Mouse (Mus musculus) heart, adult 9 months (tissue): ENCODE data around the gene Trit1.
"Not testable (repeated sequence)": the region's sequence is repeated elsewhere in the genome, so short reads cannot be mapped to it uniquely, and the experiment has no call there.

Experiments used
- DNase-seq, 2 experiments: peaks; one replicate each; pipeline ENCODE4 v3.0.0; 2022; ENCODE audit warnings: low spot score in 2 of 2

The Trit1 gene

DNA sequence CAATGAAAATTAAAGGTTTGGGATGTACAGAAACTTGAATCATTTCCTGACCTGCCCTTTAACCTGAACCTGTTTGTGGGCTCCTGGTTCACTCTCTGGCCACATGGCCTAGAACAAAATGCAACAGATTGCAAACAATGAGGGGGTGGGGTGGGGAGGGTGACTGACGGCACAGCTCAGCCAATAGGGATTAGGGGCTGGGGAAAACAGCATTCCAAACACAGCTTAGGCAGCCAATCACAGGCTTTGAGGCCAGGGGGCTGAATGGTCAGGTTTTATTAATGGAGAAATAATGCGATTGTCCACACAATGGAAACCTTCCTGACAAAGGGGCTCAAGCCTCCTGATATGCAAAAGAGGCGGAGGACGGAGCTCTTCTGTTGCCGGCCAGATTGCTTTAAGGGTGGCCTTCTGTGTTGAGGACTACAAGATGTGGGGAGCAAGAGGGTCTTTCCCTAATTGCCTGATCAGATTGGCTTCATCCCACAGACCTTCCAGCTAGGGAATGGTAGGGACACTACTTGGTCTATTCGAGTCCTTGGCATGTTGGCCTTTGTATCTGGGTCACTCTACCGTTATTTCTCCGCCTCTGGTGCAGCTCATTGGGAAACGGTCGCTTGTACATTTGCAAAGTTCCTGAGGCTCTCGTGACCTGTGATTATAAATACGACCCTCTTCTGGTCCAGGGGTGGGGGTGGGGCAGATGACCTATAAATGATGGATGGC, 17.7 kb upstream of the Trit1 start:
- no peak for DNase-seq

DNA sequence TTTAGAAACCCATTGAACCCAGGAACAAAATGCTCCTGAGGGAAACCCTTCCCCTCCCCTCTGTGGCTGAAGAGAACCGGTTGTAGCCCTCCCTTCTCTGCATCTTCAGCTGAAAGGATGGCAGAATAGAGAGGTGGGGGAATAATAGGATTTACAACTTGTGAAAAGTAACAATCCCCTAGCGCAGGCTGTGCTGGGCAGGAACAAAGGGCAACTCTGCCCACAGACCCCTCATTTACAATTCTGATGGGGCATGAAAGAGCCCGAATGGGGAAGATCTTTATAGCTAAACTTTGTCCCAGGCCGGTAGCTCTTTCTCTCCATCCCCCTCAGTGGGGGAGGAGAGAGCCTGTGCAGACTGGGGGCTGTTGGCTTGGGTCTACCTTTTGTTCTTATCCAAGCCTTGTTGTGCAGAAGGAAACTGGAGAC, 17.1 kb upstream of the Trit1 start:
- DNase-seq = no peak

DNA sequence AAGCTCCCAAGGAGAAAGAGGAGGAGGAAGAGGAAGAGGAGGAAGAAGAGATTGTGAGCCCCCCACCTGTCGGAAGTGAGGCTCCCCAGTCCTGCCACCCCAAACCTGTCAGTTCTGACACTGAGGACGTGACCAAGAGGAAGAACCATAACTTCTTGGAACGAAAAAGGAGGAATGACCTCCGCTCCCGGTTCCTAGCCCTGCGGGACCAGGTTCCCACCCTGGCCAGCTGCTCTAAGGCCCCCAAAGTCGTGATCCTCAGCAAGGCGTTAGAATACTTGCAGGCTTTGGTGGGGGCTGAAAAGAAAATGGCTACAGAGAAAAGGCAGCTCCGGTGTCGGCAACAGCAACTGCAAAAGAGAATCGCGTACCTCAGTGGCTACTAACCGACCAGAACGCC, 16.3 kb upstream of the Trit1 start:
- DNase-seq = no peak

DNA sequence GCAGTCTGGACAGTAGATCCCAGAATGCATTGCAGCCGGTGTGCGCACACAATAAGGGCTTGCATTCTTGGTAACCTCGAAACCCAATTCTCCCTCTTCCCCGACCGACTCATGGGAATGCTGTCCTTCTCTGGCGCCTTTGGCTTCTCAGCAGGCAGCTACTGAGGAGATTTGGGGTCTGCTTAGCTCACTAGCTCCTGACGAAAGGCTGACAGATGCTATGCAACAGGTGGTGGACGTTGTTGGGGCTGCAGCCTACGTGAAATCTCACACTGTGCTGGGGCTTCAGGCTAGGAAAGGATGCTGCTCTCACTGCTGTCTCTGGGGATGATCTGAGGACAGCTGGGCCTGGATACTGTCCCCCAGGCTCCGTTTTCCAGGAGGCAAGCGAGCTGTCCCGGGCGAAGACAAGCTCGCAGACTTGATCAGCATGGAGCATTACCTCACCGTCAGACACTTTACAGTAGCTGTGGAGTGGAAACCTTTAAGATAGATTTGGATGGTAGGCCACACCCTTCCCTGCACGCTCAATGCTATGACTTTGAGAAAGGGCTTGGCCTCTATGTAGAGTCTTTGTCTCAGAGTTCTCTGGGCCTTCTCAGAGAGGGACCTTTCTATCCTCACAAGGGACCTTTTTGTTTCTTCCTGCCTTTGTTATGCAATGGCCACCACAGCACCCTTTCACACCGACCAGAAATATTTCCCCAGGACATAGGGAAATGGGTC, 15.6 kb upstream of the Trit1 start:
- no peak for DNase-seq

DNA sequence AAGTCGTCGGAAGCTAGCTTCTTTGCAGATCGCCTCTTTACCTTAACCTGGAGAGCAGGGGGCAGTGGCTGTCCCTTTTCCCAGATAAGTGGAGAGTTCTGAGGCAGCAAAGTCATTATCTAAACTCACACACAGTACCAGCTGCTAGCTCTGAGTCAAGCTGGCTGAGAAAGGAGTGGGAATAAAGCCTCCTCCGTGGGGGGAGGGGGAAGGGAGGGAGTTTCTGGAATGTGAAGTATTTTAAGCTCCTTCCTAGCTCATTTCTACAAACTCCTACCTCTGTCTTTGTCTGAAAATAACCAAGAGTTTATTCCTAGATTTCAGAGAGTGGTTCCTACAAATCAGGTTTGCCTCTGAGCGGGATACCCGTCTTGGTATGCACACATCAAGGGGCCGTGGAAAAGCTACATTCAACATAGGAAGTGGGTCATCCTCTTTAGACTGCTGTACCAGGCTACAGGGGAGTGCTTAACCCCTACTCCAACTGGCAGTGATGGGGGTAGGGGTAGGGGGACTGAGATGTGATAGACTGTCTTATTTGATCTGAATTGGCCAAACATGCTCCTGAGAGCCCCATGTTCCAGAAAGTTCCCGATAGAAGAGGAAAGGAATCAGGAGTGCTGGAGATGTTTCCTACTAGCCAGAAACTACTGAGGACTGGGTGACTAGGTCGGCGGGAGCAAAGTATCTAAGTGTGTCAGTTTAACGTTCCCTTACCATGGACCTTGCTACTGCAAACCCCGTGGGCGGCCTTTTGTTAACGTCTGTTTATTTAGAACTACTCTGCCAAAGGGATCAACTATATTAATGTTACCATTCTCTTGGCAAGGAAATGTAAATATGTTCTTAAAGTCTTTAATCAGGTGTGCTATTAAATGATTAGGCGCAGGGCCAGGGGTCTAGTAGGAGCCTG, 11.1 kb upstream of the Trit1 start:
- no peak for DNase-seq

DNA sequence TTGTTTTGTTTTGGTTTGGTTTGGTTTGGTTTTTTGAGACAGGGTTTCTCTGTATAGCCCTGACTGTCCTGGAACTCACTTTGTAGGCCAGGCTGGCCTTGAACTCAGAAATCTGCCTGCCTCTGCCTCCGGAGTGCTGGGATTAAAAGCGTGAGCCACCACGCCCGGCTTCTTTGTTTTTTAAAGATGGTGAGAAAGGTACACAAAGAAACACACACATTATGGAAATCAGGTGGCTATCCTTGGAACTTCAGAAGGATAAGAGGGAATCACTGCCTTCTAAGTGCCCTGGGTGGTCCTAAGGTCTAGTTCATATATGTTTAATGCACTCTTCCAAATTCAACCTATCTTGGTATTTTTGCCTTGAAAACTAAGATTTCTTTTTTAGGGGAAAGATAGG, 3.9 kb upstream of the Trit1 start:
- not testable (repeated sequence) for DNase-seq

DNA sequence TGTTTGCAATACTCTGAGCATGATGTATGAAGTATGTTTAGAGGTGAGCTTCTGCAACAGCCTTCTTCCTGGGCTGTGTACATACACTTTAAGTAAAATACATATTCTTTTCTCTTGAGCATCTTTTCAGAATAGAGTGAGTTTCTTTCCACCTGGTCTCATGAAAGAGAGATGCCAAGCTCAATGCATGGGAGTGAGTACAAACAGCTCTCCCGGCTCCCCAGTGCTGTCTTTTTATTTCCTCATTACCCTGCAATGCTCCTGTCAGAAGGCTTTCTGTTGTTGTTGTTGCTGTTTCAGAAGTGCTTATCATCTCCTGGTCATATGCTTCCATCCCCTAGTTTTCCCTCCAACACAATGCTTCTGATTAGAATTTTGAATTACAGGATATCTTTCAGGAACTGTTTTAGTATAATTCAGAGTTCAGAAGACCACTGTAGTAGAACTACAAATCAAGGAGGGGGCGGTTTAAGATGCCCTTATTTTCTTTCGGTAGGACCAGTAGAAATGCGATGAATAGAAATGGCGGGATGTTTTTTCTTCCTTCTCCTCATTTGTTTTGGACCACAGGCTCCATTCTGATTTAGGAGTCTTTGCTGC, 3.0 kb upstream of the Trit1 start:
- no peak for DNase-seq

DNA sequence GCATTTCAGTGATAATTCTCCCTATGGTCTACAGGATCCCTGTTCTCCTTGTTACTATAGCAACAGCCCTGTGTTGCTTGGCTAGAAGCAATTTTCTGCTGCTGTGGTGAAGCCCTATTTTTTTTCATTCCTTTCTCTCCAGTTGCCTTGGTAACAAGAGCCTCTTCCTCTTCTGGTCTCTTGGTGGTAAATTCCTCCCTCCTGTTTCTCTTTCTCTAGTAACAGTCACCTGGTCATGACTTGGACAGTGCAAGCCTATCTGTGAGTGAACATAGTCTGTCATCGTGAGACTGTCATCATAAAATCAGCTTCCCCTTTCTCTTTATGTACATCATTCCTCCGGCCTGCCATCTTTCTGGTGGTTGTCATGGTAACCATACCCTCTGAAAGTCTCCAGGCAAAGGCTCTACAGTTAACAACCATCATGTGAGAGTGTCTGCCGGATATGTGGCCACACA, 2.4 kb upstream of the Trit1 start:
- no peak for DNase-seq

DNA sequence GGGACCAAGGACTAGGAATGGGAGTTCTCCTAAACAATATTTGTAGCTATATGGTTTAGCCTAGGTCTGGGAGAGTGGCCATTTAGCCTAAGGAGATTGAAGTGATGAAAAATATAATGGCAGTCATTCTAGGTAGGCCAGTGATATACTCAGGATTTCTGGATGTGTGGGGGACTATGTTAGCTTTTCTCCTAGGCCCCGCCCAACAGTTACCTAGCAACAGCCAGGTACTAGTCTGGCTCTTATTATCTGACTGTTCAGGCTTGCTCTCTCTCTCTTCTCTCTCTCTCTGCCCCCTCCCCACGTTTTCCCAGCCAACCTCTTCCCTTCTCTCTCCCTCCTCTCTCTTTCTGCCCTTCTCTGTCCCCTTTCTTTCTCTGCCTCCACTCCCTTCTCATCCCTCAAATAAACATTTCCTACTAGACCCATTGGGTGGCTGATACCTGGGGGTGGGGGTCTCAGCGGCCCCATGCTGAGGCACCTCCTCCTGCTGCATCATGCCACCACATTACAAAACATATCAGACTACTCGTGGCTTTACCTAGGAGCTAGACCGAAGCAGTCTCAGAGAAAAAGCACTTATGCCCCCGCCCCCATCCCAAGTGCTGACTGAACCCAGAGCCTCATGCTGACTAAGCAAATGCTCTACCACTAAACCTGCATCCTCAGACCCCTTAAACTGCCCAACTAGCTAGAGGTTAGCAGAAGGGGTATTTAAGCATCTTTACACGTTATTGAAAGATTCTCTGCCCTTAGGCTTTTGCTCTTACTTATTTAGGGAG, 1.7 kb upstream of the Trit1 start:
- no peak for DNase-seq

DNA sequence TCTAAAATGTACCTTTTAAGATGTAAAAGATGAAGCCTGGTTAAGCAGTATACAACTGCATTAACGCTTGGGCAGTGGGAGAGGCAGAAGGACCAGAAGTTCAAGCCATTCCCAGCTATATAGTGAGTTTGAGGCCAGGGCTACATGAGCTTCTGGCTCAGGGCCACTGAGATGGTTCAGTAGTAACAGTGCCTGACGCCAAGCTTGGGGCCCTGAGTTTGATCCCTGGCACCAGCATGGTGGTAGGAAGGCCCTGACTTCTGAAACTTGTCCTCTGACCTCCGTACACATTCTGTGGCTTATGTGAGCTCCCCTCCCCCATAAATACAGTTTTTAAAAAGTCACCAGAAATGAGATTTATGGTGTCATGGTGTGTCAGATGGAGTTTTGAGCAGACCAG, 5.2 kb downstream of the Trit1 start:
- DNase-seq = no peak

DNA sequence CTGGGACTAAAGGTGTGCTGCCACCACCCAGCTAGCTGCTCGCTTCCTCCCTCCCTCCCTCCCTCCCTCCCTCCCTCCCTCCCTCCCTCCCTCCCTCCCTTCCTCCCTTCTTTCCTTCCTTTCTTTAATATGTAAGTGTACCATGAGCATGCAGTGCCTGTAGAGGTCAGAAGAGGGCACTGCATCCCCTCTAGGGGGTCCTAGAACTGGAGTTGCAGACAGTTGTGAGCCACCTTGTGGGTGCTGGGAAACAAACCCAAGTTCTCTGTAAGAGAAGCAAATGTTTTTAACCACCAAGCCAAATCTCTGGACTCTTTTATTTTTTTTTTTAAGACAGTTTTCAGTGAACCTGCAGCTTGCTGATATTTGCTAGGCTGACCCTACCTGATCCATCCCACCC, 6.5 kb downstream of the Trit1 start:
- no peak for DNase-seq

DNA sequence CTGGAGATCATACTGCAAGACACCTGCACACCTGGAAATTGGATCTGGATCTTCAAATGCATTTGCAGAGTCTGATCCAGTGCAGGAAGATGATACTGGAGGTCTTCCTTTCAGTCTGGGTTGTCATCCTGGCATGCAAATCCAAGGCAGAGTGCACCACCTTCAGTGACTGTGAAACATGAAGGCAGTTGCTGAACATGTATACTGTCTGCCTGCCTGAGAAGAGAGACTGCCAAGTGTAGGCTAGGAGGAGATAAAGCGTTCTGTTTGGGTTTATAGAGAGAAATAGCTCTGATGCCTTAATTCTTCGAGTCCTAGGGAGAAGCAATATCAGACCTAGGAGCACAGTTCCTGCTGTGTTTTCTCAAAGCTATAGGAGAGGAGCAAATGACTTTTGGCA, 9.0 kb downstream of the Trit1 start:
- no peak for DNase-seq

DNA sequence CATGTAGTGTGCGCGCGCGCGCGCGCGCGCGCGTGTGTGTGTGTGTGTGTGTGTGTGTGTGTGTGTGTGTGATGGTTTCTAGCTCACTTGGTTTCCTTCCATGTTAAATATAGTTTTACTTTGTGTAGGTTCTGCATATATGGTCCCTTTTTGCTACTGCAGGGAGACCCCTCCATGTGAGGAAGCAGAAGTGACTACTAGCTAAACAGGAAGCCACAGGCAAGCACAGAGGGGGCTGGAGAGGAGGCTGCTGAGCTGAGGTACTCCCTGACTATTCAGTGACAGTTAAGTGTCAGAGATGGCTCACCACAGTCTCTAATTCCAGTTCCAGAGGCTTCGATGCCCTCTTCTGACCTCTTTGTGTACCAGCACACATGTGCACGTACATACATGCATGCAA, 9.8 kb downstream of the Trit1 start:
- DNase-seq = peak in 1 of 2 experiments; percentile 30

DNA sequence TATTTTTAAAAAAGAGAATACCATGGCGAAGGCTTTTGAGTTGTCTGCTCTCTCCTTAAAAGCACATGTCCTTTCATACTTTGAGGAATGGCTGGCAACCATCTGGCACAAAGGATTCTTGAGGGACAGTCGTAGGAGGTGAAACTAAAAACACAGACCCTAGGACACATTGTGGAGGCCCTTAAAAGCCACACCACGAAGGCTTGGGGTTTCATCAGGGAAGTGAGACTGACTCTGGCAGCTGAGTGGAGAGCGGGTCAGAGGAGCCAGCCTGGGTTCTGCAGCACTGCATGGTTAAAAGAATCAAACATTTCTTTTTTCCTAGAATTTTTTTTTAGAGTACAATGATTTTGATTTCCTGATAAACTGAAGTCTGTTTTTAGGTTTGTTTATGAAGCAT, 10.2 kb downstream of the Trit1 start:
- no peak for DNase-seq

DNA sequence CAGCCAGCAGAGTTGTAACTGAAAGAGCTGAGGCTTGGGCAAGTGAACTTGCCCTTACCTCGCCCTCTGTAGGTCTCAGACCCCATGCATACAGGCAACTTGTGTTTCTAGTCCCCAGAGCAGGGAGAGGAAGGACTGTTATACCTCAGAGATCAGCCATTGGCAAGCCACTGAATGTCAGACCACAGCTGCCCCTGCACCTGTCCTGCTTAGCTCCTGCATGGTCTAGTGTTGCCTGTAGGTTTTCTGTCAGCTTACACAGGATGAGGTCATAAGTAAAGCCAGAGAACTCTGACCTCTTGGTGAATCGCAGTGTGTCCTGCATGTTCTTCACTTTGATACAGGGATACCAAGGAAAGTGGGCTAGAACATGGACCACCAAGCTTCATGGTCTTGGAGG, 18.4 kb downstream of the Trit1 start:
- DNase-seq = no peak

DNA sequence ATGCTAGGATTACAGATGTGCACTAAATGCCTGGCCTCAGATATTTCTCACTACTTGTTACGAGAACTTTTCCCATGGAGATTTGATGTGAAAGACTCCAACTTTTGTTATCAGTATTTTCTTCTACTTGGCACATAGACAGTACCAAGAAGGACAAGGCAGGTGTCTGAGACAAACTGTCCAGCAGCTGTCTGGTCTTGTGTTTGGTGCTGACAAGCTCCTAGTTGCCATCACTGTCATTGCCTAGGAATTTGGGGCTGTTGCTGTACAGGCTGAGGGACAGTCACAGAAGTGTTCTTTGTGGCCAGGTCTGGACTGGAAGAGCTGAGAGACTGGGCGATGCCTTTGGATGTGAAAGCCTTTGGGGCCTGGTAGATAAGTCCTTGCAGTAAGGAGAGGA, 19.2 kb downstream of the Trit1 start:
- no peak for DNase-seq

DNA sequence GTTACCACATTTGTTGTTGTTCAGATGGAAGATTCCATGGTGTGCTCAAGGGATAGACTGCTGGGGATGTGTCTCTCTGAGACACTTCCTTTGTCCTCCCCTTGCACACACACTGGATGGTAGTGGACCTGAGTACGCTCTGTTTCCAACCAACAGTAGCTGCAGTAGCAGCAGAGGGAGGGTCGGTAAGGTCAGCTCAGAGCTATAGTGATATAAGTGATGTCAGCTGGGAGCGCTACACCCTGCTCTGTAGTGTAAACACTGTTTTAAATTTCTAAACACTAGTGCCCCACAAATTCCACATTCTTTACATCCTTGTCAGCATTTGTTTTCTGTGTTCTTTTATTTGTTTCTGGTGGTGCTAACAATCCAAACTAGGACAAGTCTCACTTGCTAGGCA, 20.3 kb downstream of the Trit1 start:
- no peak for DNase-seq

DNA sequence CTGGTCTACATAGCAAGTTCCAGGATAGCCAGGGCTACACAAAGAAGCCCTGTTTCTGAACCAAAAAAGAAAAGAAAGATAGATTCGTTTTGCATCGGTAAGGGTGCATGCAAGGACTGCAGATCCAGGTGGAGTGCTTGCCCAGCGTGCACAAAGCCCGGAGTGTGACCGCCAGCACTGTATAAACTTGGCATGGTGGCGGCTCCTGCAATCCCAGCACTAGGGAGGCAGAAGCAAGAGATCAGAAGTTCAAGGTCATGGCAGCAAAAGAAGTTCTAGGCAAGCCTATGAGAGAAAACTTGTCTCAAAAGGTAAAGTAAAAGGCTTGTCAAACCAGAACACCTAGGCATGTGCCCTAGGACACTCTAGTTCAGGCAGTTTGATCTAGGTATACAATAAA, 24.7 kb downstream of the Trit1 start:
- no peak for DNase-seq

DNA sequence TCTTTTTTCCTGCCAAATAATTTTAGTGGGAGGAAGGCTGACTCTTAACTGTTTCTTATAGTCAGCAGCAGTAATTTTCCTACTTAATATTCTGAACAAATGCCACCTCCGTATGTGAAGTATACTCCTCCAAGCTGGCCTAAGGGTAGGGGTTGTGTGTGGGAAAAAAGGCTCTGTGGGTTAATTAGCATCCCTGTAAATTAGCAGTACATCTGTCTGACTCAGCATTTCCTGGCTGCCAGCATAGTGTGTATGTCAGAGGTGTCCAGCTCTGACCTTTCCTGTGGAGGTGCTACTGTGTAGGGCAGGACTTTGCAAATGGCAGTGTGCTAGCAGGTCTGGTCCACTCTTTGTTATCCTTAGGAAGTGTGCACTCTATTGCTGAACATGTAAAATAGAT, 27.5 kb downstream of the Trit1 start:
- DNase-seq = no peak

DNA sequence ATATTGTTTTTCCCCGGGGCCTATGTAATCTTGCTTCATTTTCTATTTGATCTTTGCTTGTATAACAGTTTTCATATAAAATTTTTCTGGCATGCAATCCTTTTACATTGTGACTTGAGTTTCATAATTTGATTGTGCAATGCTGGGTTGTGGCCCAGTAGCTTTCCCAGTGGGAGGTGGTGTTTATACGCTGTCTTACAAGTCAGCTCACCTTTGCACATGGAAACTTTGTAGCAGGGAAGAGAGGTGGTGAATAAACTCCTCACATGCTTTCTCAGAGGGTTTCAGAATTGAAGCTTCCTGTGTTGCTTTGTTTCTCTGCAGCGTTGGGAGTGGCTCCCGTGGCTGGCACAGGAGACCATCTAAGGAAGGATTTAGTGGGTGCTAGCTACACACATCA, 28.4 kb downstream of the Trit1 start:
- no peak for DNase-seq

DNA sequence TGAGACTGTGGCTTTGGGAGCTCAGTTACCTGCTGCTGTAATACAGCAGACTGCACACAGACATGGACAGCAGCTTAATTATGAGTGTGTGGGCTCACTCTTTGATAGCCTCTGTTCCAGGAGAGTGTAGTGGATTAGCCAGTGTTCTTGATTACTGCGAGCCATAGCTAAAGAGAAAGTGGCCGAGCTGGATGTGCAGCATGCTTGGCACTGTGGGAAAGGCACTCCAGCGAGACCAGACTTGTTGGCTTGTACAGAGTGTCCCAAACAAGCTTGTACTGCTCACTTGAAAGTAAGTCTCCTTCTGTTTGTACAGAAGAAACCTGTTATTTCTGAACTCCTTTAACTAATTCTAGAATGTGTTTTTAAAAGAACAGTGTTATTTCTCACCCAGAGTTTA, 29.9 kb downstream of the Trit1 start:
- DNase-seq = no peak
